Mouse (Mus musculus): Measurements from ENCODE around the gene Maz.

DNA sequence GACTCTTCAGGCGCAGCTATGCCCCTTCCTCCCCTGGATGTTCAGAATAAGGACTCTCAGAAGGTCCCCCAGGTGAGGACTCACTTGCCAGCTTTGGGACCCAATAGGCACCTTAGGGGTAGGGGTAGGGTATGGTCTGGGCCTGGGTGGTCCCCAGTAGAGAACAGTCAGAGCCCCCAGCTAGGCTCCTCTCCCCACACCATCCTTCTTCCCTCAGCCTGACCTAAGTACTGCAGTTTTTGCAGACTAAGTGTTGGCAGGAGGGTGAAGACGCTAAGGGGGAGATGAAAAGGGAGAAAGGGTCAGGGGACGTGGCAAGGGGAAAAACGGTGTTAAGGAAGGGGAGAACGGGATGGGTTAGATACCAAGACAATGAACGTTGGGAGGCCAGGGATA, 8.9 kb downstream of the Maz start:
- TF ChIP-seq CTCF (IDR thresholded peaks at IDR 0.05; ENCODE audit: extremely low read depth, insufficient read length, insufficient replicate concordance, low read depth, low read length) (no peak), POLR2A (IDR thresholded peaks at IDR 0.05; ENCODE audit: low read depth, low read length) (no peak)

Data from small intestine, adult 2 months (tissue).